Mouse (Mus musculus) heart, embryonic 12.5 days (tissue): ENCODE results near the gene Prmt8. TPM values are rescaled to one million over a fixed set of nuclear protein-coding genes. Genes with fewer than 3 reads are reported as not detected.
A peak's percentile ranks its signal among the peaks of the same experiment; 100 is the strongest.

Source experiments
- ATAC-seq: fragments of 200-750 bp; cut with Nextera tagmentation; 2 replicates; pipeline ENCODE4 v1.8.0; 2017; ENCODE audit warnings: moderate TSS enrichment, moderate library complexity; ENCODE audit not compliant: insufficient number of reproducible peaks, low FRiP score
- H3K27ac ChIP-seq: fragments of 300-500 bp; sonication (generic); 2 replicates; pipeline ENCODE4 v1.5.1; 2016; ENCODE audit warnings: mild to moderate bottlenecking, moderate library complexity; ENCODE audit not compliant: poor library complexity, severe bottlenecking
- H3K27me3 ChIP-seq: fragments of 300-500 bp; sonication (generic); replicated peaks from 2 replicates; pipeline ENCODE4 v1.6.1; 2016; ENCODE audit warnings: mild to moderate bottlenecking, moderate library complexity
- H3K36me3 ChIP-seq: fragments of 300-500 bp; sonication (generic); 2 replicates; pipeline ENCODE4 v1.6.1; 2016; ENCODE audit warnings: mild to moderate bottlenecking, moderate library complexity
- H3K4me1 ChIP-seq: fragments of 300-500 bp; sonication (generic); replicated peaks from 2 replicates; pipeline ENCODE4 v1.6.1; 2016; ENCODE audit warnings: mild to moderate bottlenecking
- H3K4me2 ChIP-seq: fragments of 300-500 bp; sonication (generic); 2 replicates; pipeline ENCODE4 v1.6.1; 2016; ENCODE audit warnings: mild to moderate bottlenecking, moderate library complexity
- H3K4me3 ChIP-seq: fragments of 300-500 bp; sonication (generic); 2 replicates; pipeline ENCODE4 v1.5.1; 2016; ENCODE audit warnings: mild to moderate bottlenecking
- H3K9ac ChIP-seq: fragments of 300-500 bp; sonication (generic); 2 replicates; pipeline ENCODE4 v1.6.1; 2016; ENCODE audit warnings: mild to moderate bottlenecking, moderate library complexity
- H3K9me3 ChIP-seq: fragments of 300-500 bp; sonication (generic); replicated peaks from 2 replicates; pipeline ENCODE4 v1.6.1; 2016; ENCODE audit warnings: mild to moderate bottlenecking, moderate library complexity
- WGBS: fragments of 180-500 bp; shearing (Covaris S2); methylation state at CpG from one replicate; pipeline ENCODE4 v1.1.7; 2016; 5-methylcytosine and 5-hydroxymethylcytosine counted together
- polyA plus RNA-seq: library from polyadenylated mRNA; unstranded; fragments of >200 nt; fragmentation: Nextera tagmentation; extraction: Ambion mirVana; gene quantifications from 2 replicates; pipeline ENCODE4 v1.2.1, GENCODE M21; 2016

Gene Prmt8
- polyA plus RNA-seq, 1 experiment from 2014 or later = 0.79 TPM

GRCm38 (mm10) chr6:127735130-127735981, 33.9 kb downstream of the Prmt8 start:
- Histone ChIP-seq H3K4me3 (no peak overlapping the region), H3K4me1 (peaks cover 18% of the 10 kb centered on the region), H3K36me3 (no peaks in the 10 kb centered on the region), H3K9me3 (no peaks in the 10 kb centered on the region), H3K27me3 (peaks cover 4% of the 10 kb centered on the region; the same call in 1 of the 2 replicates), H3K27ac (peak overlapping the region; percentile 21; the same call in 1 of the 2 replicates), H3K4me2 (peak overlapping the region; percentile 30; the same call in 1 of the 2 replicates), H3K9ac (no peak overlapping the region)
- WGBS = 49% methylated on average over 13 of the region's 13 CpGs
- no peak for ATAC-seq

GRCm38 (mm10) chr6:127723126-127723525, 46.1 kb downstream of the Prmt8 start:
- Histone ChIP-seq H3K9ac (no peak overlapping the region), H3K4me1 (peaks cover 3% of the 10 kb centered on the region; the same call in 1 of the 2 replicates), H3K27ac (no peak overlapping the region), H3K9me3 (no peaks in the 10 kb centered on the region), H3K36me3 (no peaks in the 10 kb centered on the region), H3K4me2 (no peak overlapping the region), H3K27me3 (no peaks in the 10 kb centered on the region), H3K4me3 (no peak overlapping the region)
- no peak for ATAC-seq
- 56% methylated on average over 8 of the region's 8 CpGs for WGBS

- Histone ChIP-seq H3K4me1 (peaks cover 7% of the 10 kb centered on the region), H3K9ac (no peak overlapping the region), H3K27me3 (no peaks in the 10 kb centered on the region), H3K36me3 (no peaks in the 10 kb centered on the region), H3K27ac (no peak overlapping the region), H3K4me3 (no peak overlapping the region), H3K4me2 (no peak overlapping the region), H3K9me3 (no peaks in the 10 kb centered on the region)
- no peak for ATAC-seq
- WGBS = 82% methylated on average over 14 of the region's 14 CpGs
These were observed 49.4 kb downstream of the Prmt8 start for GRCm38 (mm10) chr6:127719875-127720274.

GRCm38 (mm10) chr6:127717239-127718137, 51.8 kb downstream of the Prmt8 start:
- Histone ChIP-seq H3K4me3 (no peak overlapping the region), H3K4me2 (no peak overlapping the region), H3K27me3 (no peaks in the 10 kb centered on the region), H3K36me3 (no peaks in the 10 kb centered on the region), H3K9ac (no peak overlapping the region), H3K27ac (no peak overlapping the region), H3K9me3 (no peaks in the 10 kb centered on the region), H3K4me1 (peaks cover 7% of the 10 kb centered on the region)
- WGBS = 72% methylated on average over 21 of the region's 21 CpGs
- no peak for ATAC-seq

GRCm38 (mm10) chr6:127715428-127715827, 53.8 kb downstream of the Prmt8 start:
- Histone ChIP-seq H3K9ac (no peak overlapping the region), H3K9me3 (no peaks in the 10 kb centered on the region), H3K36me3 (no peaks in the 10 kb centered on the region), H3K27ac (no peak overlapping the region), H3K4me2 (no peak overlapping the region), H3K4me1 (peaks cover 7% of the 10 kb centered on the region), H3K4me3 (no peak overlapping the region), H3K27me3 (no peaks in the 10 kb centered on the region)
- 45% methylated on average over 5 of the region's 5 CpGs for WGBS
- ATAC-seq = no peak

GRCm38 (mm10) chr6:127714906-127715305, 54.4 kb downstream of the Prmt8 start:
- H3K36me3 ChIP-seq = no peaks in the 10 kb centered on the region
- H3K27ac ChIP-seq = no peak overlapping the region
- H3K9ac ChIP-seq = no peak overlapping the region
- no peaks in the 10 kb centered on the region for H3K9me3 ChIP-seq
- no peak for ATAC-seq
- H3K4me1 ChIP-seq = peaks cover 7% of the 10 kb centered on the region
- no peaks in the 10 kb centered on the region for H3K27me3 ChIP-seq
- no peak overlapping the region for H3K4me2 ChIP-seq
- no peak overlapping the region for H3K4me3 ChIP-seq
- 43% methylated on average over 5 of the region's 5 CpGs for WGBS

- H3K9me3 ChIP-seq = no peaks in the 10 kb centered on the region
- H3K4me2 ChIP-seq = no peak overlapping the region
- H3K36me3 ChIP-seq = no peaks in the 10 kb centered on the region
- 0 out of 2 replicates have a peak, but pooled peaks have one; percentile 15 for ATAC-seq
- no peak overlapping the region for H3K27ac ChIP-seq
- H3K4me3 ChIP-seq = no peak overlapping the region
- no peaks in the 10 kb centered on the region for H3K27me3 ChIP-seq
- WGBS = 64% methylated on average over 1 of the region's 1 CpGs
- H3K4me1 ChIP-seq = peaks cover 8% of the 10 kb centered on the region
- H3K9ac ChIP-seq = no peak overlapping the region
These were observed 61.0 kb downstream of the Prmt8 start for GRCm38 (mm10) chr6:127708218-127708628.

- Histone ChIP-seq H3K9me3 (no peaks in the 10 kb centered on the region), H3K4me3 (no peak overlapping the region), H3K4me2 (no peak overlapping the region), H3K4me1 (0 out of 2 replicates have a peak, but pooled peaks cover 6% of the 10 kb centered on the region), H3K9ac (no peak overlapping the region), H3K36me3 (no peaks in the 10 kb centered on the region), H3K27ac (no peak overlapping the region), H3K27me3 (no peaks in the 10 kb centered on the region)
- no peak for ATAC-seq
- WGBS = 50% methylated on average over 10 of the region's 11 CpGs
These were observed 68.1 kb downstream of the Prmt8 start for GRCm38 (mm10) chr6:127701036-127701783.

GRCm38 (mm10) chr6:127693681-127694080, 75.6 kb downstream of the Prmt8 start:
- WGBS = 83% methylated on average over 7 of the region's 7 CpGs
- H3K4me3 ChIP-seq = no peak overlapping the region
- H3K4me1 ChIP-seq = peaks cover 4% of the 10 kb centered on the region; the same call in 1 of the 2 replicates
- peaks cover 18% of the 10 kb centered on the region; the same call in 1 of the 2 replicates for H3K27me3 ChIP-seq
- H3K9ac ChIP-seq = no peak overlapping the region
- H3K36me3 ChIP-seq = no peaks in the 10 kb centered on the region
- ATAC-seq = no peak
- H3K4me2 ChIP-seq = no peak overlapping the region
- H3K27ac ChIP-seq = no peak overlapping the region
- no peaks in the 10 kb centered on the region for H3K9me3 ChIP-seq

GRCm38 (mm10) chr6:127692298-127692697, 77.0 kb downstream of the Prmt8 start:
- Histone ChIP-seq H3K9ac (no peak overlapping the region), H3K36me3 (no peaks in the 10 kb centered on the region), H3K27me3 (peaks cover 18% of the 10 kb centered on the region; the same call in 1 of the 2 replicates), H3K4me3 (no peak overlapping the region), H3K4me1 (peaks cover 4% of the 10 kb centered on the region; the same call in 1 of the 2 replicates), H3K9me3 (no peaks in the 10 kb centered on the region), H3K4me2 (no peak overlapping the region), H3K27ac (no peak overlapping the region)
- ATAC-seq = no peak
- 39% methylated on average over 7 of the region's 7 CpGs for WGBS
